Mouse (Mus musculus) cerebellum, adult 8-10 months (tissue): ENCODE data around the gene Asic3.
A peak's percentile ranks its signal among the peaks of the same experiment; 100 is the strongest.

Source experiments
- DNase-seq: peaks from one replicate; pipeline ENCODE4 v3.0.0; 2022

Gene Asic3

GRCm38 (mm10) chr5:24452030-24452690, 39.0 kb downstream of the Asic3 start, which contains the start of gene Agap3:
Gene Agap3 (plus strand): TSS chr5:24452177.
- DNase-seq: peak; percentile 57

GRCm38 (mm10) chr5:24452691-24453233, 39.6 kb downstream of the Asic3 start:
- peak; percentile 57 for DNase-seq

GRCm38 (mm10) chr5:24453283-24453984, 40.2 kb downstream of the Asic3 start:
- peak; percentile 85 for DNase-seq

DNA sequence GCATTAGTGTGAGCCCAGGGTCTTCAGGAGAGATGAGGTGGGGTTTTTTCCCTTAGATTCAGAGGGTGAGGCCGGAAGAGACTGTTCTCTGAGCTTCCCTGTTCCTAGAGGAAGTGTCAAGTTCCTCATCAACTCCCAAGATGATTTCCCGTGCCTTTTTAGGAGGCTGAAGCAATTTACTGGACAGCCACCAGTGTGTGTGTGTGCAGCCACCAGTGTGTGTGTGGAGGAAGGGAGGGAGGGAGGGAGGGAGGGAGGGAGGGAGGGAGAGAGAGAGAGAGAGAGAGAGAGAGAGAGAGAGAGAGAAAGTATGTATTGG, 40.8 kb downstream of the Asic3 start:
- no peak for DNase-seq

DNA sequence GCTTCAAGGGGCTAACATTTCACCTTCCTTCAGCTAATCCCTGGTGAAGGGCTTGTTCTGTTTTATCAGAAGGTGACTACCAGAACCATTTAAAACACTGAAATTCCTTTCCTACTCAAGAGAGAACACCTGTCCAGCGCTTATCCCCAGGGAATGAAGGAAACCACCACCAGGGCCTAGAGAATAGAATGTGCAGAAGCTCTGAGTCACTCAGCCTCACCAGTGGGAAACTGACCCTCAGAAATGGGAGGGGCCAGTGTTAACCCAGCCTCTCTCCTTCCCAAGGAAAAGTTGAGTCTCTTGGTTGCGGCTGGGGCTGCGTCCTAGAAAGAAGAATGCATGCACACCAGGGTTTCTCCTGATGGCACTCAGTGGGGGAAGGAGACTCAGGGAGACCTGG, 41.9 kb downstream of the Asic3 start:
- DNase-seq: no peak

DNA sequence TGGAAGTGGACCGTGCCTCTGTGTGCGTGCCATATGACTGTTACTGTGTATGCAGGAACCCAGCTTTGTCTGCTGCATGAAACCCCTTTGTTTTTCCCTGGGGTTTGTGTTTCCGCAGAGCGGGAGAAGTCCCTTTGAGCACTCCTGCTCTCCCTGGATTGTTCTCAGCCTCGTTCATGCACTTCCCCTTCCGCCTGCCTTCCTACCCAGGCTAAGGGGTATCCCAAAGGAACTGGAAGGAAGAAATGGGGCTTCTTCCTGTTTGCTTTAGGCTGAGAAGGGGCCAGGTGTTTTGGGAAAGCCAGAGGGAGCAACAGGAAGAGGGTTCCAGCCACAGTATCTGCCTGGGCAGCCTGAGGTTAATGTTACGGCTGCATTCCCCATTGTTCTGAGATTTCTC, 42.4 kb downstream of the Asic3 start:
- DNase-seq: no peak

- no peak for DNase-seq
These were observed 53.6 kb downstream of the Asic3 start for GRCm38 (mm10) chr5:24466762-24467161.
